Mouse (Mus musculus) stomach, embryonic 14.5 days (tissue): ENCODE measurements at regions not wholly inside any gene's neighbourhood (a gene's known extent, or its start where the extent isn't known, plus 50 kb on each side); places are given as distances from the start of the nearest gene placed in this dataset.

Experiments
- ATAC-seq: fragments of 200-750 bp; cut with Nextera tagmentation; 2 replicates; pipeline ENCODE4 v1.8.0; 2017; ENCODE audit warnings: low read depth, moderate TSS enrichment; ENCODE audit not compliant: insufficient number of reproducible peaks, insufficient read depth, low FRiP score
- H3K27ac ChIP-seq: fragments of 300-500 bp; sonication (generic); 2 replicates; pipeline ENCODE4 v1.5.1; 2014; ENCODE audit warnings: mild to moderate bottlenecking, low read length, moderate library complexity, mixed read lengths
- H3K27me3 ChIP-seq: fragments of 300-500 bp; sonication (generic); 2 replicates; pipeline ENCODE4 v1.6.1; 2014; ENCODE audit warnings: low read length, control low read depth, mixed read lengths; ENCODE audit not compliant: control insufficient read depth, insufficient read depth
- H3K36me3 ChIP-seq: fragments of 300-500 bp; sonication (generic); 2 replicates; pipeline ENCODE4 v1.6.1; 2014; ENCODE audit warnings: mild to moderate bottlenecking, control low read depth, low read length, moderate library complexity, mixed read lengths; ENCODE audit not compliant: control insufficient read depth, insufficient read depth
- H3K4me1 ChIP-seq: fragments of 300-500 bp; sonication (generic); 2 replicates; pipeline ENCODE4 v1.6.1; 2014; ENCODE audit warnings: low read length, control low read depth, mixed read lengths; ENCODE audit not compliant: control insufficient read depth, insufficient read depth
- H3K4me2 ChIP-seq: fragments of 300-500 bp; sonication (generic); replicated peaks from 2 replicates; pipeline ENCODE4 v1.6.1; 2014; ENCODE audit warnings: low read depth, low read length, control low read depth
- H3K4me3 ChIP-seq: fragments of 300-500 bp; sonication (generic); 2 replicates; pipeline ENCODE4 v1.5.1; 2014; ENCODE audit warnings: low read depth, low read length, control low read depth
- H3K9ac ChIP-seq: fragments of 300-500 bp; sonication (generic); replicated peaks from 2 replicates; pipeline ENCODE4 v1.6.1; 2014; ENCODE audit warnings: low read depth, mild to moderate bottlenecking, control low read depth, low read length, moderate library complexity, mixed read lengths
- H3K9me3 ChIP-seq: fragments of 300-500 bp; sonication (generic); 2 replicates; pipeline ENCODE4 v1.6.1; 2016; ENCODE audit warnings: low read depth, low read length, control low read depth; ENCODE audit not compliant: control insufficient read depth
- WGBS: fragments of 180-500 bp; shearing (Covaris S2); extraction: QIAGEN DNeasy Blood & Tissue Kit; methylation state at CpG from one replicate; pipeline ENCODE4 v1.1.7; 2014; 5-methylcytosine and 5-hydroxymethylcytosine counted together

DNA sequence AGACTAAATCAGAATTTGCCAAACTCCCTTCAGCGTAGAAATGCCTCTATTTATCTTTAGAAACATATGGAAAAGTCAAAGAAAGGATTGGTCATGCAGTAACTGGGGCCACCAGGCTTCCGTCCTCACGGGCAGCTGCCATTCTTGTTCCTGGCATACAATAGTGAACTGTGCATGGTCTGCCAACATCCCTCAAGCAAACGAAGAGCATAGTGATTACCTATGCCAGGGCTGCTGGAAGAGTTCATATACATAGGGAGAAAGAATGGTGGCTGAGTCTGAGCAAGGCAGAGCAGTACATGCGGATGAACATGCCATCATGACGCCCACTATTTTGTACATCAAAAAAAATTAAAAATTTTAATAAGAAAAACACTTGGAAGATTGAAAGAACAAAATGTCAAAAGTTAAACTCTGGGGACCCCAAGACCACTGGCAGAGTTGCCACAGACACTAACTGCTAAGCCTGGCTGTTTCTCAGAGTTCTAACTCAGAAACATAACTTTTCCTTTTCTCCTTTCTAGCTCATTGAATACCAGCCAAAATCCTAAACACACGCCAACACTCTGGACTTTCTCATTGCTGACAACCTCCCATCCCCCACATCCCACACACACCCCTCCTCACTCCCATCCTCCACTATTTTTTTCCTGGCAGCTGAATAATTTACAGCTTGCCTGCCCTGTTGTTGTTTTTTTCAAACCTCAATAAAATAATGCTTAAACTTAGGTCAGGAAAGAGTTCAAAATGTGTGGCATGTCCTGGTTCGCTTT, 989.1 kb downstream of the 4930447A16Rik start:
- ATAC-seq, result peak; percentile 47; the same call in 1 of the 2 replicates
- Histone ChIP-seq H3K9ac (no peak overlapping the region), H3K27ac (peak overlapping the region; percentile 73), H3K4me3 (no peak overlapping the region), H3K9me3 (no peaks in the 10 kb centered on the region), H3K27me3 (no peaks in the 10 kb centered on the region), H3K4me1 (peaks cover 5% of the 10 kb centered on the region; the same call in 1 of the 2 replicates), H3K36me3 (no peaks in the 10 kb centered on the region), H3K4me2 (no peak overlapping the region)
- WGBS, result 51% methylated on average over 8 of the region's 8 CpGs

DNA sequence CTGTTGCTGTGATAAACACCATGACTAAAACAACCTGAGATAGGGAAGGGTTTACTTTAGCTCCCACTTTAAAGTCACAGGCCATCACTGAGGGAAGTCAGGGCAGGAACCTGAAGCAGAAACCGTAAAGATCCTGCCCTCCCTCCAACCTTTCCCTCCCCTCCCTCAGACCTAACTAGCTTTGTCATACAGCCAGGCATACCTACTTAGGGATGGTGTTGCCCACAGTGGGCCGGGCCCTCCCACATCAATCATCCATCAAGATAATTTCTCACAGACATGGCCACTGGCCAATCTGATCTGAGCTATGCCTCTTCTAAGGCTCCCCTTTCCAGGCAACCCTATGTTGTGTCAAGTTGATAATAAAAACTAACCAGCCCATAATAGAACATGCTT, 989.7 kb downstream of the 4930447A16Rik start:
- Histone ChIP-seq H3K27me3 (no peaks in the 10 kb centered on the region), H3K27ac (peak overlapping the region; percentile 21; the same call in 1 of the 2 replicates), H3K4me3 (no peak overlapping the region), H3K9me3 (no peaks in the 10 kb centered on the region), H3K36me3 (no peaks in the 10 kb centered on the region), H3K4me2 (no peak overlapping the region), H3K9ac (no peak overlapping the region), H3K4me1 (peaks cover 5% of the 10 kb centered on the region; the same call in 1 of the 2 replicates)
- WGBS, result 37% methylated on average over 2 of the region's 2 CpGs
- ATAC-seq, result no peak; the same call in 1 of the 2 replicates

DNA sequence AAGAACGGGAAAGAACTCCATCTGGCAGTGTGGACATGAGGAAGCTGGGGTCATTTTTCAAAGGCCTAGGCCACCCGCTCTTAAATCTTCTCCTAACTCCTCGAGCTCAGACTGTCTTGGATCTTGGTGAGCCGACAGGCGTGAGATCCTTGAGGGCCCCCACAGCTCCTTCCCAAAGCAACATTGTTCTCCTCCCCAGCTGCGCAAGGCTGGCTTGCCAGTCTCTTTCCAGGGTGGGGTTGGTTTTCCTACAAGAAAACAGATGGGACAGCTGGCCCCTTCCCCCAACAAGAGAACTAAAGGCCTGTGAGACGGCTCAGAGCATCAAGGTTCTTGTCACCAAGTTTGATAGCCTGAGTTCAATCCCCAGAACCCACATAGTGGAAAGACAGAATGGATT, 994.3 kb downstream of the 4930447A16Rik start:
- Histone ChIP-seq H3K4me3 (no peak overlapping the region), H3K27me3 (no peaks in the 10 kb centered on the region), H3K4me1 (peaks cover 8% of the 10 kb centered on the region), H3K36me3 (no peaks in the 10 kb centered on the region), H3K4me2 (no peak overlapping the region), H3K9ac (no peak overlapping the region), H3K27ac (peak overlapping the region; percentile 2; the same call in 1 of the 2 replicates), H3K9me3 (no peaks in the 10 kb centered on the region)
- 48% methylated on average over 7 of the region's 7 CpGs for WGBS
- no peak for ATAC-seq

DNA sequence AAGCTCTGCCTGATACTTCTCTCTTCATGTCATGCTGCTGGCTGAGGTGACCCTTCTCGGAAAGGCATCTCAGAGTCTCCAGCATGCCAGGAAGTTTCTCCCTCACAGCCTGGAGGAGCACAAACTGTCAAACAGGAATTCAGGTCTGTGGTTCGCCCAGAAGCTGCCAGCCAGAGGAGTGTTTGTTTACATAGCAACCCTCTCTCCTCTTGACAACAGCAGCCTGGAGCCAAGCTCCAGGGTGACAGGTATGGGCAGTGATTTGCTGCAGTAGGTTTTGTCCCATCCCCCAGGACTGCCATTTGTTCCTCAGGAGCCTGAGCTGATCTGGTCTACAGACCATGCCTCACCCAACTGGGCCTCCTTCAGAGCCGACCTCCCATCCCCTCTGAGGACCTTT, 995.4 kb downstream of the 4930447A16Rik start:
- 9% methylated on average over 3 of the region's 3 CpGs for whole genome bisulfite sequencing
- Histone ChIP-seq H3K36me3 (no peaks in the 10 kb centered on the region), H3K9ac (no peak overlapping the region), H3K4me1 (peaks cover 8% of the 10 kb centered on the region), H3K4me2 (no peak overlapping the region), H3K9me3 (no peaks in the 10 kb centered on the region), H3K27ac (0 out of 2 replicates have a peak overlapping the region, but pooled peaks have one; percentile 21), H3K4me3 (no peak overlapping the region), H3K27me3 (no peaks in the 10 kb centered on the region)
- ATAC-seq, result no peak; the same call in 1 of the 2 replicates

DNA sequence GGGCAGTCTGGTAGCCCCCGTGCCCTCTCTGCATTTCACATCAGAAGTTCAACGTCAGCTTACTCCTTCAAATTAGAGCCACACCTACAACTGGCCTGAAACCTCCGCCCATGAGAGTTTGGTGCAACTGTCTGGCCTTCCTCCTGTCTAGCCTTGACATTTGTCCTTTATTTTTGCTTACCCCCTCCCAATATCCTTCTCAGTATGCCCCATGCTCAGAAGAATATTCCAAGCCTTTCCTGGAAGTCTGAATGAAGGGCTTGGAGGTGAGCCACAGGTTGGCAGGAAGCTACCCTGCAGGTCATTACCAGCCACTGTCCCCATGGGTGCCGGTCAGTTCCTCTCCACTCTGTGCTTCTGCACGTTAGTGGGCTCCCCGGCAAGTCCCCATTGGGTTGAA, 997.4 kb downstream of the 4930447A16Rik start:
- no peak overlapping the region for H3K4me2 ChIP-seq
- WGBS, result 79% methylated on average over 6 of the region's 6 CpGs
- H3K4me3 ChIP-seq, result no peak overlapping the region
- no peak overlapping the region for H3K9ac ChIP-seq
- H3K27ac ChIP-seq, result no peak overlapping the region
- H3K27me3 ChIP-seq, result no peaks in the 10 kb centered on the region
- H3K9me3 ChIP-seq, result no peaks in the 10 kb centered on the region
- peaks cover 8% of the 10 kb centered on the region for H3K4me1 ChIP-seq
- no peaks in the 10 kb centered on the region for H3K36me3 ChIP-seq
- ATAC-seq, result no peak

DNA sequence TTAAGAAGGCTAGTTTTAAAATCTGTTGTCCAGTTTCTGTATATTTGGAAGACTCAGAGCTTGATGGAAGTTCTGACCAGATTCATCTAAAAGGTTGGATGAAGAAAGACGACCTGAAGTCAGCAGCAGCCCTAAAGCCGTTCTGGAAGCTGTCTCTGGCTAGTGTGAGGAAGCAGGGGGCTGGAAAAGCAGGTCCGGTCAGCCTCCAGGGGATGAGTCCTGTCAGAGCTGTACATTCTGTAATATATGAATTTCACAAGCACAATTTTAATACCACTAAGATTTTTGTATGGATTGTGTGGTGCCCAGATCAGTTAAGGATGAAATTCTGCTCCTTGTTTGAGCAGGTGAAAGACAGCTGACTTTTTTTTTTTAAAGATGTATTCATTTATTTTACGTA, 1000.2 kb downstream of the 4930447A16Rik start:
- Histone ChIP-seq H3K4me3 (no peak overlapping the region), H3K4me1 (peaks cover 7% of the 10 kb centered on the region), H3K27me3 (no peaks in the 10 kb centered on the region), H3K27ac (no peak overlapping the region), H3K4me2 (no peak overlapping the region), H3K9me3 (no peaks in the 10 kb centered on the region), H3K36me3 (no peaks in the 10 kb centered on the region), H3K9ac (no peak overlapping the region)
- no peak for ATAC-seq
- 65% methylated on average over 4 of the region's 4 CpGs for WGBS

DNA sequence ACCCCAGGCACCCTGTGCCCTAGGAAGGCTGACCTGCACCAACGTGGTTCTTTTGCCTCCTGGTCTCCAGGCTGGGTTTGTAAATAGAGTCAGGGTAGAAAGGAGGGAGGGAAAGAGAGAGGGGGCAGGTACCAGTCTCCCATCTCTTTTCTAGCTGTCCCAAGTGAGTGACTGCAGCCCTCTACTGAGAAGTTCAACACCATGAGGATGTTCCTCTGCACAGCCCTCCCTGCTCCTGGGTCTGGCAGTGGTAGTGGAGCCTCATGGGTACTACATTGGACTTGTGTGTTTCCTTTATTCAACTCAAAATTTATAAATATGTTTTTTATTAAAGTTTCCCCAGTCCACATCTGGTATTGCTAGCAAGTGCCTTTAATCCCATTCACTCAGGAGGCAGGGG, 1002.6 kb downstream of the 4930447A16Rik start:
- no peak for ATAC-seq

DNA sequence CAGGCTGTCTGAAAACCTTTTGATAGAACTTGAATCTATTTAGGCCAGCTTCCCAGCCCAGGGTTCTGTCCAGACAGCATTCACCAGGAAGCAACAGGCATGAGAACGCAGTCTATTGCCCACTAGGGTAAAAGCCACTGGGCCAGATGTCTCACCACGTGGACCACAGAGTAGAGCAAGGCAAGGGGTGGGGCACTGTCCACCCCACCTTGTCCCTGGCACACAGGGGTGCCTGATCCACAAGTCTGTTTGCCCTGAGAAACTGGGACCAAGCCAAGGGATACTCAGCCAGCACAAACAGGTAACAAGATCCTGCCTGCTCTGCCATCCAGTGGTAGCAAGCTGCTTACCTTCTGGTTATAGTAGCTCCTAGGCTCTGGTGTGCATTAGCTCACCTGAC, 1006.3 kb downstream of the 4930447A16Rik start:
- Histone ChIP-seq H3K4me2 (no peak overlapping the region), H3K9me3 (no peaks in the 10 kb centered on the region; the same call in 1 of the 2 replicates), H3K9ac (no peak overlapping the region), H3K4me1 (no peaks in the 10 kb centered on the region), H3K4me3 (no peak overlapping the region), H3K36me3 (no peaks in the 10 kb centered on the region), H3K27me3 (no peaks in the 10 kb centered on the region), H3K27ac (no peak overlapping the region)
- 75% methylated on average over 2 of the region's 2 CpGs for WGBS
- ATAC-seq, result no peak

More for the DNA sequence above, 1002.6 kb downstream of the 4930447A16Rik start:
- 60% methylated on average over 1 of the region's 1 CpGs for WGBS
- Histone ChIP-seq H3K4me1 (no peaks in the 10 kb centered on the region), H3K4me2 (no peak overlapping the region), H3K27me3 (no peaks in the 10 kb centered on the region), H3K4me3 (no peak overlapping the region), H3K36me3 (no peaks in the 10 kb centered on the region), H3K9ac (no peak overlapping the region), H3K9me3 (no peaks in the 10 kb centered on the region), H3K27ac (no peak overlapping the region)
